Mouse (Mus musculus) heart, postnatal 0 days (tissue): ENCODE data around the gene Cir1.

ENCODE experiments used
- CTCF ChIP-seq: IDR thresholded peaks from 2 replicates; pipeline ENCODE4 v1.5.1; 2016; ENCODE audit warnings: antibody characterized with exemption, control low read depth, low read depth
- EP300 ChIP-seq: IDR thresholded peaks from 2 replicates; pipeline ENCODE4 v1.6.1; 2016; ENCODE audit warnings: antibody characterized with exemption, low read depth

DNA sequence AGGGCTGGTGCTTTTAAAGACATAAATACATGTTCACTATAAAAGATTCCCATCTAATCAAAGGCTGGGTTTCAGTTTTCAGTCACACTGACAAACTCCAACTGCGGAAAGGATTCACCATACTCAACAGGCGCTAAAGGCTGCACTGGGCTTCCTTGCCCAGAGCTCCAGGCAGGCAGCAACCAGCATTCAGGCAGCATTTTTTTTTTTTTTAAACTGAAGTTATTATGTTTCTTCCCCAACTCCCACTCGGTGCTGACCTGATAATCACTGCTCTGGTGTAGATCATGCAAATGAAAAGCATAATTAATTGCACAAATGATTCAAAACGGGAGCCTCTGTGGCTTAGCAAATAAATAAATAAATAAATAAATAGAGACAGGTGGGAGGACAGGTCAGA lies 44.7 kb downstream of the Cir1 start:
- TF ChIP-seq CTCF (no peak), EP300 (no peak)
